Mouse (Mus musculus): ENCODE measurements around the gene Stk24.

The Stk24 gene

DNA sequence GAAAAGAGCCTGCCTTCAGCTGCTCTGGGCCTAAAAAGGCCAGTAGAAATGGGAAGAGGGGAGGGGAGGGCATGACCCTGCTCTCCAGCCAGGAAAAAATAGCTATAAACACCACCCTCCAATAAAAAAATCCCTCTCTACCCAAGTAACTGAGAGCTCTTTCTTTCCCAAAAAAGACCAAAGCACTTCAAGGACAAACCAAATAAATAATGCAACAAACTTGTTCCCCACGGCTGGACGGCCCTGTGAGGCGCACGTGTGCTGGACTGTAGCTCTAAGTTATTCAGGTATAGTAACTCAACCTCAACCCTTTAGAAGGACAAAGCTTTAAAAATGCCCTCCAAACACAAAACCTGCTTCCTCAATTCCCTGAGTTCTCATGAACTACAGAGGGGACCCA lies 28.1 kb downstream of the Stk24 start:
- DNase-seq (ENCODE audit: low spot score) = no peak

DNA sequence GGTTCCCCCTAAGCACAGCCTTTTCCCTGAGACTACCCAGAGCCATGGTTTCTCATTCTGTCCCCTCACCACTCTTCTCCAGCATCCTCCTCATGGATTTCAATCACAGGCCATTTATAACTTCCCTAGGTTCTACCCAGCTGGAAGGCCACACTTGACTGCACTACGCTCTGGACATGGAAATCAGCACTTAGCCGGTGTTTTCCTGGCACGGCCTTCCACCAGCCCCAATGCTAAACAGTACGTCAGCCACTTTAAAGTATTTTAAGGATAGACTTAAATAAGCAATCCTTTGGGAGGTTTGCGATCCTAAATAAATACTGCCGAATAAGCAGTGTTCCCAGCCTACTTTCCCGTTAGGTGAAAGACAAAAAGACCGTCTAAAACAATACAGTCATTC lies 29.8 kb downstream of the Stk24 start:
- no peak for DNase-seq (ENCODE audit: low spot score)

DNA sequence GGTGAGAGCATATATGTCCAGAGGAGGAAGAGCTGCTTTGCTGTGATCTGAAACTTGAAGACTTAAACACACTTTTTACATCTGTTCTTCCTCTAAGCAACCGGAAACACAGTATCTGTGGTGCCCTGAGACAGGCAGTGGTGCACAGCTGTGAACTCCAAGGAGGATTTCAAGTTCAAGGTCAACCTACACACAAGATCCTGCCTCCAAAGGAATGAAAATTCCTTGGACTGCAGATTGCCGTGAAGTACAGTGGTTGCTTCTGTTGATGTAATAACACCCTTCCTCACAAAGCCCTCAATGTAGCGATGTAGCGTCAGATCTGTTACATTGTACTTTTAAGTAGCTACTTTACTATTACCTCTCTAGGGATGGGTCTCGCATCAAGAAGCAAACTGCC lies 30.5 kb downstream of the Stk24 start:
- DNase-seq (ENCODE audit: low spot score) = no peak

DNA sequence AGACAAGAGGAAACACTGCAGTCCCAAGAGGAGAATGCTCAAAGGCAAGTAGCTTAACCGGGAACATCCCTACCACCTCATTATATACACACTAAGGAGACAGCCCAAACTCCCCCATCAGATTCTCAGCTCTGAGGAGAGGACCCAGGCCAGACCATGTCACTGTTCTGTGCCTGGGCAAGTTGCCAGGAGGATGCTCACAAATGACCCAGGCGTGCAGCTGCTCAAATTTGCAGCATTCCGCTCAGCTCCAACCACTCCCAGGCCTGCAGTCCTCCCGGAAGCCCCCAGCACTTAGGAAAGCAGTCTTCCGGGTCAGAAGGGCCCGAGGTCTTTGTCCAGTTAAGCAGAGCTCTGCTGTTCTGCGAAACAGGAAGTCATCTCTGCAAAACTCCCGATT lies 31.6 kb downstream of the Stk24 start:
- no peak for DNase-seq (ENCODE audit: low spot score)

GRCm38 (mm10) chr14:121347134-121347533 lies 32.7 kb downstream of the Stk24 start:
- DNase-seq (ENCODE audit: low spot score) = no peak

DNA sequence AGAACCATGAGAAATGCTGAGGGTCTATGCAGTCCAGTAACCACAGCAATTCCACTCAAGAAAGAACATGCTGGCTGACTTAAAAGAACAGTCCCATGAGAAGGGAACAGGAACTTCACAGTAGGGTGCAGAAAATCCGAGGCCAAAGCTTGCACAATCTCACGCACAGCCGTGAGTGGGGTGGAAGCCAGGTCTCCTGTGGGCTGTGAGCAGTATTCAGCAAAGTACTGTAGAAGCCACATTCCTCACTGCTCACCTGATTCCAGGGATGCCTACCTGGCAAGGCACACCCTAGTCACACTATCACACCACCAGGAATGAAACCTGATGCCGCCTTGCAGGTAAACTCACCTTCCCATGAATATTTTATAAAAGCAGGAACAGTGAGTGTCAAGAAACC lies 33.2 kb downstream of the Stk24 start:
- DNase-seq (ENCODE audit: low spot score) = no peak

GRCm38 (mm10) chr14:121346053-121346452 lies 33.8 kb downstream of the Stk24 start:
- no peak for DNase-seq (ENCODE audit: low spot score)

DNA sequence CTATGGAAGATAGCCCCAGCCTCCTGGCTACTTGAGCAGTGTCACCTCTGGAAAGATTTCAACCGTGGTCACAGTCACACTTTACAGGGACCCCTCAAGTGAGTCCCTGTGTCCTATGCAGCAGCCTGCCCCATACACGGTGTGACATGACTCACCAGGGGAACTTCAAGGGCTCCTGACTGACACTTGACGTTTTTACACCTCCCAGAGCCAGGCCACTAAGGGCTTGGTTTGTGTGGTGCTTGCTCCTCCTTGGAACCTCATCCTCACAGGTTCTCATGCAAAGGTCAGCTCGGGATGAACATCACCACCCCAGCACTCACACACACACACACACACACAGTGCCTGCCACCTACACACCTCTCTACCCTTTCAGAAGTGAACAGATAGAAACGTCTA lies 34.9 kb downstream of the Stk24 start:
- no peak for DNase-seq (ENCODE audit: low spot score)

GRCm38 (mm10) chr14:121342885-121343284 lies 36.9 kb downstream of the Stk24 start:
- DNase-seq (ENCODE audit: low spot score) = no peak

DNA sequence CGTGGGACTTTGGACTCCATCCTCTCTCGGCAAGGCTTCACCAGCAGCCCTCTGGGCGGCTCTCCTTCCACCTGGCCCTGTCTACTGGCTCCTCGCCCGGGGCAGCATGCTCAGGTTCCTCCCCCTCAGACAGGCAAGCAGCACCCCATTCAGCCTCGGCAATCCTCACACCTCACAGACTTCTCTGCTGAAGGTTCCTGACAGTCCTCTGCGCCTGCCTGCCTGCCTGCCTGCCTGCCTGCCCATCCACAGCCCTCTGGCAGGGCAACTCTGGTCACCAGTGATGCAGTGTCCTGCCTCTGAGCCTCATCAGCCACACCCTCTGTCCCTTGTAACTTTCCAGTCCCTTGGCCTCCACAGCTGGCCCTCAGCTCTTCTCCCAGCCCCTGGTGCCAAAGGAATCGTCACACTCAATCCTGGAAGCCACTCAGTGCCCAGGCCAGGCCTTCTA lies 39.8 kb downstream of the Stk24 start:
- no peak for DNase-seq (ENCODE audit: low spot score)

- DNase-seq (ENCODE audit: low spot score) = no peak
Measured at GRCm38 (mm10) chr14:121338819-121339573, 40.8 kb downstream of the Stk24 start.

DNA sequence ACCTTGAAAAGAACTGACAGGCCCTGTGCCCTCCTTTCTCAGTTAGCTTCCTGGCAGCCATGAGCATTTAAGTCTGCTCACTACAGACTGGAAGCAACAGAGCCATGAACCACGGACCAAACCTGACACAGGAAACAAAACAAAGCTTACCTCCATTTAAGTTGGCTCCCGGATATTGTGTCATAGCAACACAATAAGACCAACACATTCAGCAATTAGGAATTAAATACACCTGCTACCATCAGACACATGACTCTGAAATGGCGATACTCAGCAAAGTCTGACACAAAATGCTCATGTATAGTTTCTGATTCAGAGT lies 49.8 kb downstream of the Stk24 start:
- DNase-seq (ENCODE audit: low spot score) = no peak

DNA sequence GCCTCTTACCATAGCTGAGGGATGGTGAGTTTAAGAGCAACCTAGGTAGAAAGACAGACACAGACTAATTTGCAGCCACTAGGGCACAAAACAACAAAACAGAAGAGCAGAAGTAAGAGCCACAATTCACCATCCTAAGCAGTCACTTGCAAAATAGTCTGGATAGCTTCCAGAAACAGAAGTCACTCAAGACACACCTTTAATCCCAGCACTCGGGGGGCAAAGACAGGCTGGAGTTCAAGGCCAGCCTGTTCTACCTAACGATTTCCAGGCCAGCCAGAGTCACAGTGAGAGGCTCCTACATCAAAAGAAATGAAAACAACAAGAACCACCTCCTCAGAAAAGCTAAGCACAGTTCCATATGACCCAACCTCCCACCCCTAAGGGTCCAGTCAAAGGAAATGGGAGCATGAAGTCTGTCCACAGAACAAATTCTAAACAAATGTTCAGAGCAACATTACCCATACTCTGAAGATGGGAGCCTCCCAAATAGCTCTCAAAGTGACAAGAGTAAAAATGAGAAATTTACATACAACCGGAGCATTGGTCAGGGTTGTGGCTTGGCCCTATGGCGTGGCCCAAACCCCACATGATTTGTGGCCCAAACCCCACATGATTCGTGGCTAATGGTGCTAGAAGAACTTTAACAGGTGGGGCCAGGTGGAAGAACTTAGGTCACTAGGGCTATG lies 50.3 kb downstream of the Stk24 start:
- DNase-seq (ENCODE audit: low spot score) = no peak

DNA sequence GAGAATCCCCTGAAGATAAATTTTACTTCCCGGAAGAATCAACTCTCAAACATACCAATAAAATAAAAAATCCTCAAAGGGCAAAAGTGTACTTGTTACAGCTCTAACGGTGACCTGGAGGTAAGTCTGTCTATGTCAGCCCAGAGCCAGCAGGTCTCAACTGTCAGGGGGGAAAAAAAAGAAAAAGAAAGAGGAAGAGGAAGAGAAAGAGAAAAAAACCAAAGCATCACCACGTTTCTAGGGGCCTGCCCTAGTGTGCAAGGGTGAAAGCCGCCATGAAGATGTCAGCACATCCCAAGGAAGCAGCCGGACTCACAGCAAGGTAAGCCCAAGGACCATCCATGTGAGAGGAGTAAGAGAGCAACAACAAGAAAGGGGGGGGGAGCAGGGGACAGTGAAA lies 50.9 kb downstream of the Stk24 start:
- no peak for DNase-seq (ENCODE audit: low spot score)

- no peak for DNase-seq (ENCODE audit: low spot score)
Measured at GRCm38 (mm10) chr14:121326432-121326831, 53.4 kb downstream of the Stk24 start.

DNA sequence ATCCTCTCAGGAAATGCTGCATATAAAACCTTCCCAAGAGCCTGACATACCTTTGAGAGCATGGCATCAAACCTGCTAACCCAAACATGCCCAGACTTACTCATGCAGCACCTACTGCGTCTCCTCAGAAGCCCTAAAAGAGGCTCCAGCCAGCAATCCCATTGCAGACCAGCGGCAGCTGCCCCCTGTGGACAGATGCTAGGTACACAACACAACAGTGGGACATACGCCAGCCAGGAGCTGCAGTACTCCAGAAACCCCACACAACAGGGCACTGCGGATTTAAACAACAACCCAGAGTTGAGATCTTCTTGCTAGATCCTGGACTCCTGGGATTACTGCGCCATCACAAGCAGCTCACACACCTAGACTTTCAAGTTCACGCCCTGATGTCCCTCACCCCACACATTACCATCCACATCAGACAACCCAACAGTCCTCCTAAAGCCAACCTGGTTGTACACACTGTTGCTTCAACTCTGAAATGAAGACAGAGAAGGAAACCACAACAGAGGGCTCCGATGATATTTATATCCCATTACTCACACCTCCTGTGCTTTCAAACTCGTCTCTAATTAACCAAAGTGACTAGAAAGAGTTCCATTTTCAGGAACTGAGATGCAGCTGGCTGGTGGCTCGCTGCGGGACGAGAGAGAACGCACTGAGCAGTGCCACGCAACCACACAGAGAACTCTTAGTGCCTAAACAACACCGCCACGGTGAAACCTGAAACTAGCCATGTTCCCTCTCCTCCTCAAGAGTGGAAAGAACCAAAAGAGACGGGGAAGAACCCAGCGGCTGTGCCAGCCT lies 55.1 kb downstream of the Stk24 start:
- DNase-seq (ENCODE audit: low spot score) = peak; percentile 32

- DNase-seq (ENCODE audit: low spot score) = no peak
Measured at GRCm38 (mm10) chr14:121322641-121323040, 57.2 kb downstream of the Stk24 start.

DNA sequence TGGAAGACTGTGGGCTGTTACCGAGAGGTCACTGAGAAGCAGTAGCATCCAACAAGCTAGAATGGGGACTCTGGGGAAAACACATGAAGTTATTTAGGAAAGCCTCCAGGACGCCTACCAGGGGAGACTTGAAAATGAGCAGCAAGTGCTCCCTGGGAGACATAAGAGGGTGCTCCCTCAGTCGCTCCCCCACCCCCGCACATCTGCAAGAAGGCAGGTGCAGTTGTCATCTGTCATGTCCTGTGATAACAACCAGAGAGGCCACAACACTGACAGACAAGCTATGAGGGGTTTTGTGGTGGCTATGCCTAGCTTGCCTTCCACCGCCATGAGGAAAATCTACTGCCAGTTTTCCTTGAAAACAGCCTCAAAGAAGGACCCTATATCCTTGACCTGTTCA lies 57.7 kb downstream of the Stk24 start:
- DNase-seq (ENCODE audit: low spot score) = no peak

GRCm38 (mm10) chr14:121318382-121318781 lies 61.4 kb downstream of the Stk24 start:
- no peak for DNase-seq (ENCODE audit: low spot score)

DNA sequence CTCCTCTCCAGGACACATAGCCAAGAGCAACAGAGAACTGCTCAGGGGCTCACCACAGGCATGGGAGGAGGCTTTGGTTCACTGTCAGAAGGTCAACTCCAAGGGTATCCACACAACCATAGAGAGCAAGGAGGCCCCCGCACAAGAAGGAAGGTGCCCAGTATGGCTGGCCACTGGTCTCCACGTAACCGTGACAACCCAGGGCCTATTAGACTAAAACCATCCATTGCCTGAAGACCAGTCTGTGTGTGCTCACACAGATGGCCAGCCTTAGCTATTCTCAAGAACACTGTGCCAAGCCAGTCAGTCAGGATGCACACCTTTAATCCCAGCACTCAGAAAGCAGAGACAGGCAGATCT lies 62.5 kb downstream of the Stk24 start:
- no peak for DNase-seq (ENCODE audit: low spot score)

DNA sequence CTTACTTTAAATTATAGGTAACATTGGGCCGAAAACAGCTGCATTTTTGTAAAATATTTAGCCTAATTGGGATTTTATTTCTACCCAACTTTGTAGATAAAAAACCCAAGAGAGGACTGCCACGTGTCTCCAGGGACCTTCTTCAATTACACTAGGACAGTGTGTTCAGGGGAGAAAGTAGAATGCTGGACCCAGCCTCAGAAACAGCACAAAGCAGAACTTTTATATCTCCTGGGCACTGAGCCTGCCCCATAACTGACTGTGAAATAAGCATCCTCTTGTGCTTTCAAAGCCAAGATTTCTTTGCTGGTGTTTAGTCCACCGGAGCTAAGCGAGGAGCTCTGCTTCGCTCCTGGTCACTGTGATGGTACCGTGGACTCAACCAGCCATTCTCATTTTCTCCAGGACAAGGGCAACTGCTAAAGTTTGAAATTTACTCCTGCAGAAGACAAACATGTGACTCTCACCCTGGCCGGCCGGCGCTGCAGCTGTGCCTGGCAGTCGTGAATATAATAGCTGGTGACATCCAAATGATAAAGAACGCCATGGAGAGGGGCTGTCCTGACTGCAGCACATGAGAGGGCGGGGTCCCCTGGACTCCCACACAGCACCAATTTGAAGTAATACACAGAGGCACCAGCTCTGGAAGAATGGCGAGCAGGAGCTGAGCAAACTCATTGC lies 63.0 kb downstream of the Stk24 start:
- no peak for DNase-seq (ENCODE audit: low spot score)

- no peak for DNase-seq (ENCODE audit: low spot score)
Measured at GRCm38 (mm10) chr14:121316136-121316535, 63.7 kb downstream of the Stk24 start.

- no peak for DNase-seq (ENCODE audit: low spot score)
Measured at GRCm38 (mm10) chr14:121314934-121315333, 64.9 kb downstream of the Stk24 start.
